Mouse (Mus musculus) ZHBTc4 (cell line): ENCODE measurements around the gene Phf5a.
"Not testable (repeated sequence)": the region's sequence is repeated elsewhere in the genome, so short reads cannot be mapped to it uniquely, and the experiment has no call there.

ENCODE experiments used
- DNase-seq: peaks from one replicate; pipeline ENCODE4 v3.0.0-alpha.2; 2011; ENCODE audit warnings: low read depth, low spot score

Phf5a gene

GRCm38 (mm10) chr15:81871604-81872261, at the start of gene Phf5a:
TSS of gene Phf5a (minus strand) at chr15:81871911.
- peak; percentile 98 for DNase-seq

- DNase-seq, result no peak
These were observed 49.5 kb upstream of the Phf5a start for GRCm38 (mm10) chr15:81921255-81921654.

GRCm38 (mm10) chr15:81920546-81921217, 49.0 kb upstream of the Phf5a start:
- DNase-seq, result no peak

GRCm38 (mm10) chr15:81919062-81919461, 47.4 kb upstream of the Phf5a start:
- no peak for DNase-seq

GRCm38 (mm10) chr15:81917621-81918463, 46.1 kb upstream of the Phf5a start:
- DNase-seq, result peak; percentile 84

- no peak for DNase-seq
These were observed 45.5 kb upstream of the Phf5a start for GRCm38 (mm10) chr15:81917201-81917600.

GRCm38 (mm10) chr15:81915663-81916062, 44.0 kb upstream of the Phf5a start:
- DNase-seq, result no peak

- no peak for DNase-seq
These were observed 43.0 kb upstream of the Phf5a start for GRCm38 (mm10) chr15:81914668-81915067.

GRCm38 (mm10) chr15:81912498-81912897, 40.8 kb upstream of the Phf5a start:
- DNase-seq, result no peak

GRCm38 (mm10) chr15:81908767-81909166, 37.1 kb upstream of the Phf5a start:
- DNase-seq, result not testable (repeated sequence)

- no peak for DNase-seq
These were observed 36.2 kb upstream of the Phf5a start for GRCm38 (mm10) chr15:81907953-81908352.

GRCm38 (mm10) chr15:81904939-81905338, 33.2 kb upstream of the Phf5a start:
- peak; percentile 80 for DNase-seq

GRCm38 (mm10) chr15:81898751-81899150, 27.0 kb upstream of the Phf5a start:
- no peak for DNase-seq

GRCm38 (mm10) chr15:81897607-81898285, 26.0 kb upstream of the Phf5a start:
- no peak for DNase-seq

- DNase-seq, result no peak
These were observed 24.7 kb upstream of the Phf5a start for GRCm38 (mm10) chr15:81896407-81896806.

GRCm38 (mm10) chr15:81894002-81894401, 22.3 kb upstream of the Phf5a start:
- DNase-seq, result no peak

- peak; percentile 74 for DNase-seq
These were observed 20.3 kb upstream of the Phf5a start for GRCm38 (mm10) chr15:81891822-81892580.

GRCm38 (mm10) chr15:81891140-81891802, 19.6 kb upstream of the Phf5a start:
- no peak for DNase-seq

- DNase-seq, result no peak
These were observed 17.5 kb upstream of the Phf5a start for GRCm38 (mm10) chr15:81889175-81889574.

GRCm38 (mm10) chr15:81886795-81887550, 15.3 kb upstream of the Phf5a start:
- DNase-seq, result no peak
